Mouse (Mus musculus) hindbrain, embryonic 10.5 days (tissue): ENCODE results near the gene Thoc6. TPM values are rescaled to one million over a fixed set of nuclear protein-coding genes. Genes with fewer than 3 reads are reported as not detected.
A peak's percentile ranks its signal among the peaks of the same experiment; 100 is the strongest.

Source experiments
- DNase-seq: peaks from one replicate; pipeline ENCODE4 v3.0.0-alpha.2; 2017; ENCODE audit warnings: low spot score
- H3K27ac ChIP-seq: fragments of 300-500 bp; sonication (generic); 2 replicates; pipeline ENCODE4 v1.5.1; 2016; ENCODE audit warnings: mild to moderate bottlenecking, moderate library complexity
- H3K27me3 ChIP-seq: fragments of 300-500 bp; sonication (generic); 2 replicates; pipeline ENCODE4 v1.6.1; 2016; ENCODE audit warnings: mild to moderate bottlenecking; ENCODE audit not compliant: poor library complexity, insufficient read depth, severe bottlenecking
- H3K36me3 ChIP-seq: fragments of 300-500 bp; sonication (generic); 2 replicates; pipeline ENCODE4 v1.6.1; 2016; ENCODE audit warnings: mild to moderate bottlenecking, moderate library complexity
- H3K4me1 ChIP-seq: fragments of 300-500 bp; sonication (generic); replicated peaks from 2 replicates; pipeline ENCODE4 v1.6.1; 2016; ENCODE audit warnings: mild to moderate bottlenecking
- H3K4me3 ChIP-seq: fragments of 300-500 bp; sonication (generic); 2 replicates; pipeline ENCODE4 v1.5.1; 2016; ENCODE audit warnings: mild to moderate bottlenecking, moderate library complexity
- H3K9me3 ChIP-seq: fragments of 300-500 bp; sonication (generic); 2 replicates; pipeline ENCODE4 v1.6.1; 2016; ENCODE audit warnings: mild to moderate bottlenecking, moderate library complexity
- WGBS: fragments of 180-500 bp; shearing (Covaris S2); methylation state at CpG from one replicate; pipeline ENCODE4 v1.1.7; 2016; 5-methylcytosine and 5-hydroxymethylcytosine counted together
- polyA plus RNA-seq: library from polyadenylated mRNA; unstranded; fragments of >200 nt; fragmentation: Nextera tagmentation; extraction: Ambion mirVana; gene quantifications from 2 replicates; pipeline ENCODE4 v1.2.1, GENCODE M21; 2016

Gene Thoc6
- polyA plus RNA-seq, 1 experiment from 2014 or later, result 72.7 TPM

GRCm38 (mm10) chr17:23651363-23651762, 22.3 kb downstream of the Thoc6 start:
- 85% methylated on average over 6 of the region's 6 CpGs for WGBS
- no peak for DNase-seq
- no peak overlapping the region for H3K4me3 ChIP-seq
- H3K4me1 ChIP-seq, result no peaks in the 10 kb centered on the region
- no peak overlapping the region for H3K27ac ChIP-seq
- no peaks in the 10 kb centered on the region for H3K9me3 ChIP-seq
- H3K36me3 ChIP-seq, result no peaks in the 10 kb centered on the region
- H3K27me3 ChIP-seq, result peaks cover 6% of the 10 kb centered on the region; the same call in 1 of the 2 replicates

GRCm38 (mm10) chr17:23645894-23646293, 27.8 kb downstream of the Thoc6 start:
- peaks cover 43% of the 10 kb centered on the region for H3K27me3 ChIP-seq
- H3K4me1 ChIP-seq, result peaks cover 13% of the 10 kb centered on the region
- H3K36me3 ChIP-seq, result no peaks in the 10 kb centered on the region
- H3K4me3 ChIP-seq, result no peak overlapping the region
- no peak overlapping the region for H3K27ac ChIP-seq
- DNase-seq, result no peak
- no peaks in the 10 kb centered on the region; the same call in 1 of the 2 replicates for H3K9me3 ChIP-seq
- 27% methylated on average over 10 of the region's 10 CpGs for WGBS

- peaks cover 43% of the 10 kb centered on the region for H3K27me3 ChIP-seq
- H3K4me1 ChIP-seq, result peaks cover 13% of the 10 kb centered on the region
- H3K9me3 ChIP-seq, result no peaks in the 10 kb centered on the region; the same call in 1 of the 2 replicates
- H3K36me3 ChIP-seq, result no peaks in the 10 kb centered on the region
- peak within 1 kb of the TSS; percentile 60 for H3K4me3 ChIP-seq
- peak; percentile 56 for DNase-seq
- WGBS, result under 1% methylated on average over 58 of the region's 58 CpGs
- H3K27ac ChIP-seq, result peak within 1 kb of the TSS; percentile 66
Measured at GRCm38 (mm10) chr17:23644613-23645495, 28.8 kb downstream of the Thoc6 start, which contains the start of gene Mmp25. Gene Mmp25 (minus strand): TSS chr17:23645277.

GRCm38 (mm10) chr17:23631241-23631640, 42.4 kb downstream of the Thoc6 start:
- Histone ChIP-seq H3K27me3 (no peaks in the 10 kb centered on the region; the same call in 1 of the 2 replicates), H3K4me3 (no peak overlapping the region), H3K36me3 (no peaks in the 10 kb centered on the region), H3K27ac (no peak overlapping the region), H3K4me1 (peaks cover 14% of the 10 kb centered on the region), H3K9me3 (no peaks in the 10 kb centered on the region)
- WGBS, result 86% methylated on average over 8 of the region's 8 CpGs
- DNase-seq, result no peak

- Histone ChIP-seq H3K9me3 (no peaks in the 10 kb centered on the region), H3K4me1 (peaks cover 14% of the 10 kb centered on the region), H3K27ac (no peak overlapping the region), H3K27me3 (no peaks in the 10 kb centered on the region; the same call in 1 of the 2 replicates), H3K36me3 (no peaks in the 10 kb centered on the region), H3K4me3 (peak overlapping the region; percentile 36)
- DNase-seq, result peak; percentile 83
- WGBS, result 17% methylated on average over 22 of the region's 22 CpGs
Measured at GRCm38 (mm10) chr17:23630195-23631020, 43.3 kb downstream of the Thoc6 start.

- H3K36me3 ChIP-seq, result no peaks in the 10 kb centered on the region
- DNase-seq, result no peak
- peaks cover 14% of the 10 kb centered on the region for H3K4me1 ChIP-seq
- H3K4me3 ChIP-seq, result no peak overlapping the region
- WGBS, result 42% methylated on average over 7 of the region's 7 CpGs
- H3K27ac ChIP-seq, result no peak overlapping the region
- no peaks in the 10 kb centered on the region for H3K9me3 ChIP-seq
- no peaks in the 10 kb centered on the region; the same call in 1 of the 2 replicates for H3K27me3 ChIP-seq
Measured at GRCm38 (mm10) chr17:23627813-23628212, 45.9 kb downstream of the Thoc6 start.

GRCm38 (mm10) chr17:23620351-23620750, 53.3 kb downstream of the Thoc6 start:
- H3K9me3 ChIP-seq, result no peaks in the 10 kb centered on the region

More at GRCm38 (mm10) chr17:23620351-23620750, 53.3 kb downstream of the Thoc6 start:
- H3K4me3 ChIP-seq, result no peak overlapping the region
- no peaks in the 10 kb centered on the region for H3K4me1 ChIP-seq
- no peak overlapping the region for H3K27ac ChIP-seq
- DNase-seq, result no peak
- peaks cover 3% of the 10 kb centered on the region; the same call in 1 of the 2 replicates for H3K27me3 ChIP-seq
- 87% methylated on average over 7 of the region's 7 CpGs for whole genome bisulfite sequencing
- H3K36me3 ChIP-seq, result no peaks in the 10 kb centered on the region

Other genes with a start within 250 kb of the Thoc6 start
- gene Vmn2r117, start 194.2 kb downstream of the Thoc6 start, polyA plus RNA-seq, result not detected in 2 replicates
- 25.3 and 27.5 TPM in 2 replicates for gene Zfp213, start 109.6 kb downstream of the Thoc6 start, polyA plus RNA-seq
- 22.5 and 23.4 TPM in 2 replicates for gene Zfp13, start 74.4 kb downstream of the Thoc6 start, polyA plus RNA-seq
- gene Zscan10, start 73.0 kb downstream of the Thoc6 start, polyA plus RNA-seq, result 0.92 and 0.94 TPM in 2 replicates
- gene Mmp25, start 28.6 kb downstream of the Thoc6 start, polyA plus RNA-seq, result 1.00 and 1.4 TPM in 2 replicates
- gene Bicdl2, start 13.4 kb downstream of the Thoc6 start, polyA plus RNA-seq, result 0.41 and 0.51 TPM in 2 replicates
- 34.0 and 45.4 TPM in 2 replicates for gene Hcfc1r1, start 286 bp downstream of the Thoc6 start, polyA plus RNA-seq
- 2.7 and 7.1 TPM in 2 replicates for gene Tnfrsf12a, start 3.6 kb upstream of the Thoc6 start, polyA plus RNA-seq
- 20.8 and 54.2 TPM in 2 replicates for gene Cldn6, start 5.4 kb upstream of the Thoc6 start, polyA plus RNA-seq
- gene Cldn9, start 10.1 kb upstream of the Thoc6 start, polyA plus RNA-seq, result 6.3 and 13.1 TPM in 2 replicates
- not detected in 2 replicates for gene 1520401A03Rik, start 48.9 kb upstream of the Thoc6 start, polyA plus RNA-seq
- gene Pkmyt1, start 52.5 kb upstream of the Thoc6 start, polyA plus RNA-seq, result 54.0 and 61.5 TPM in 2 replicates
- 28.8 and 43.6 TPM in 2 replicates for gene Paqr4, start 67.0 kb upstream of the Thoc6 start, polyA plus RNA-seq
- 3.4 and 4.3 TPM in 2 replicates for gene Kremen2, start 72.0 kb upstream of the Thoc6 start, polyA plus RNA-seq
- 181 and 211 TPM in 2 replicates for gene Flywch1, start 97.7 kb upstream of the Thoc6 start, polyA plus RNA-seq
- 22.9 and 34.9 TPM in 2 replicates for gene Flywch2, start 112.2 kb upstream of the Thoc6 start, polyA plus RNA-seq
- gene Srrm2, start 116.7 kb upstream of the Thoc6 start, polyA plus RNA-seq, result 517 and 570 TPM in 2 replicates
- 1,118 and 1,222 TPM in 2 replicates for gene Elob, start 155.3 kb upstream of the Thoc6 start, polyA plus RNA-seq
- gene Prss33, start 162.2 kb upstream of the Thoc6 start, polyA plus RNA-seq, result 0.24 TPM in 1 of 2 replicates, not detected in the other
- gene Prss32, start 170.0 kb upstream of the Thoc6 start, polyA plus RNA-seq, result not detected in 2 replicates
- 1.6 and 1.9 TPM in 2 replicates for gene Prss41, start 170.3 kb upstream of the Thoc6 start, polyA plus RNA-seq
- not detected in 2 replicates for gene Prss21, start 194.2 kb upstream of the Thoc6 start, polyA plus RNA-seq
- gene Dcpp1, start 207.0 kb upstream of the Thoc6 start, polyA plus RNA-seq, result not detected in 2 replicates
- gene Dcpp2, start 207.0 kb upstream of the Thoc6 start, polyA plus RNA-seq, result not detected in 2 replicates
- not detected in 2 replicates for gene Dcpp3, start 243.6 kb upstream of the Thoc6 start, polyA plus RNA-seq